Mouse (Mus musculus) C2C12 (cell line): ENCODE results near the gene Il23a.

Experiments
- CEBPB ChIP-seq: IDR thresholded peaks from one replicate; pipeline ENCODE4 v1.6.1; 2011; ENCODE audit warnings: low read depth, mild to moderate bottlenecking, control low read depth, moderate library complexity
- CTCF ChIP-seq: IDR thresholded peaks from one replicate; pipeline ENCODE4 v1.5.1; 2011; ENCODE audit not compliant: control insufficient read depth, insufficient read depth, insufficient read length
- MAX ChIP-seq: IDR thresholded peaks from one replicate; pipeline ENCODE4 v1.6.1; 2011; ENCODE audit warnings: mild to moderate bottlenecking, control low read depth

DNA sequence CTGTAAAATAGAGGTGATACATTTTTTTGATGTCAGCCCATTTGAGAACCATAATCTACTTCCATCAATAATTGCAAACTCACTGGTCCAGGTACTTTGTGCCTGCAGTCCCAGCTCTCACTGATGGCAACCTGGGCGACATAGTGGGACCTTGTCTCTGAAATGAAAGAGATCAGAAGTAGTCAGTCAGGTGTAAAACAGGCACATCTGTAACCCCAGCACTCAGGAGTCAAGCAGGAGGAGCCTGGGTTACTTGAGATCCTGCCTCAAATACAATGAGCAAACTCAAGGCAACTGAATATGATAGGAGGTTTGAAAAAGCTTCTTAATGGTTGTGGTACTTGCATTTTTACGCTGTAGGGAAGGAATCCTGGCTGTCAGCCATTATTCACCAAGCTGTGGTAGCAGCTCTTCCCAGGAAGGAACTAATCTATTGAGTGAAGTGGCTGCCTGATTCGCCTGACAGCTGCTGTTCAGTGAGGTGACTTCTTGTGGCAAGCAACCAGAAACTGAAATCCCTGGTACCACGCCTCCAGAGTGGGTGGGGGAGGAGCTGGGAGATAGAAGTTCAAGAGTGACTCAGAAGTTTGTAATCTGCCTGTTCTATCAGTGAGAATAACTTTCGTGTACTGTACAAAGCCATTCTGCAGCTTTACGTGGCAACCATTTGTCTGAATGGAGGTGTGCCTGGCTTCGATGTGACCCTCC, 46.2 kb upstream of the Il23a start:
- TF ChIP-seq CTCF (no peak), CEBPB (no peak), MAX (peak; percentile 76)
